Mouse (Mus musculus) lung, postnatal 0 days (tissue): ENCODE data around the gene Tbc1d13.

Experiments used
- CTCF ChIP-seq: IDR thresholded peaks from 2 replicates; pipeline ENCODE4 v1.5.1; 2016; ENCODE audit warnings: antibody characterized with exemption, mild to moderate bottlenecking
- EP300 ChIP-seq: IDR thresholded peaks from 2 replicates; pipeline ENCODE4 v1.6.1; 2016; ENCODE audit warnings: antibody characterized with exemption, mild to moderate bottlenecking, control low read depth

GRCm38 (mm10) chr2:30198021-30198420 lies 64.5 kb downstream of the Tbc1d13 start:
- TF ChIP-seq CTCF, result no peak
- no peak for TF ChIP-seq EP300
